10 mouse cellular contexts compared by ENCODE assay signal in the genomic region with DNA sequence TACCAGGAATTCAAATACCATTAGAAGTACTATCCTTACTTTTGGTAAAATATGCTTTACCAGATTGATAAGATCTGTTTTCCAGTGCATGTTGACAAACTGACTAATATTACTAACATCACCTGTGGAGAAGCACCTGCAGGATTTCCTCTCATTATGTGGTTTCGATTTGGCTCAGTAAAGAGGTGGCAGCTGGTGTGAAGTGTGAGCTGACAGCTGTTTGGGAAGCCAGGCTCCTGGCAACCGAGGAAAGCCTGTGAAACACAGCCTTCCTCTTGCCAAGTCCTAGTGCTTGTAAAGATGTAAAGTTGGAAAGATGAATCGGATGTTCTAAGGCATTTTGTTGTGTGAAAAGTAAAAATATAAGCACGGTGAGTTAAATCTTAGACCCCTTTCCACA. TPM values are rescaled to one million over a fixed set of nuclear protein-coding genes. Genes with fewer than 3 reads are reported as not detected.
A peak's percentile ranks its signal among the peaks of the same experiment; 100 is the strongest.
DNase-seq lines count a peak whose midpoint lies in the region; ATAC-seq lines count a peak whose summit lies in the region.
"Had no signal": no experiment of that assay in that cellular context is flagged by ENCODE, and none has a peak within 500 bp of the region (broad histone marks: within the 10 kb centered on the region; RNA-seq: fewer than 3 reads in every experiment).

No protein-coding gene starts in this region.

- no peaks in the 10 kb centered on the region for H3K36me3 ChIP-seq in forebrain, embryonic 15.5 days
- no peaks in the 10 kb centered on the region for H3K36me3 ChIP-seq in forebrain, embryonic 11.5 days (ENCODE audit: control insufficient read depth, insufficient read depth, low read length)

- DNase-seq in forebrain, embryonic 11.5 days (ENCODE audit: low spot score), result no peak
- DNase-seq in cerebellum, adult 8-10 months, result peak; percentile 8
- DNase-seq in layer of hippocampus, adult 9-11 months, result peak; percentile 68
- peak; percentile 48 for DNase-seq in right cerebral cortex, postnatal 25 days
- no peak for DNase-seq in neural tube, embryonic 10.5 days (ENCODE audit: extremely low spot score, low spot score)
- DNase-seq in gastrocnemius, postnatal 25 days, result no peak
- DNase-seq in testis, postnatal 10 days (ENCODE audit: low spot score), result no peak
- DNase-seq: lung, adult 2 months had no signal

- 27% methylated on average over 4 of the region's 4 CpGs for WGBS in forebrain, embryonic 15.5 days
- 72% methylated on average over 4 of the region's 4 CpGs for WGBS in forebrain, embryonic 11.5 days

- no peaks in the 10 kb centered on the region for H3K27me3 ChIP-seq in forebrain, embryonic 15.5 days
- no peaks in the 10 kb centered on the region for H3K27me3 ChIP-seq in forebrain, embryonic 11.5 days (ENCODE audit: control insufficient read depth, insufficient read depth, low read length)

- no peak overlapping the region for H3K4me2 ChIP-seq in forebrain, embryonic 15.5 days (replicated peaks)
- H3K4me2 ChIP-seq in forebrain, embryonic 11.5 days (ENCODE audit: low read depth, low read length, severe bottlenecking), result no peak overlapping the region

- H3K9ac ChIP-seq in forebrain, embryonic 15.5 days (replicated peaks), result no peak overlapping the region
- H3K9ac ChIP-seq in forebrain, embryonic 11.5 days (ENCODE audit: low read length), result no peak overlapping the region

- ATAC-seq in forebrain, embryonic 15.5 days (replicated peaks), result no peak; the same call in 1 of the 2 replicates
- ATAC-seq in forebrain, embryonic 11.5 days (replicated peaks; ENCODE audit: low FRiP score), result no peak
- ATAC-seq: inflammation-experienced regulatory T-cells, adult 6 months had no signal

- peaks cover 26% of the 10 kb centered on the region for H3K4me1 ChIP-seq in forebrain, embryonic 15.5 days
- no peaks in the 10 kb centered on the region for H3K4me1 ChIP-seq in forebrain, embryonic 11.5 days (replicated peaks; ENCODE audit: control insufficient read depth, insufficient read depth, low read length)

- H3K9me3 ChIP-seq in forebrain, embryonic 15.5 days, result no peaks in the 10 kb centered on the region
- H3K9me3 ChIP-seq in forebrain, embryonic 11.5 days (ENCODE audit: control insufficient read depth, low read length), result no peaks in the 10 kb centered on the region

- 0 out of 2 replicates have a peak overlapping the region, but pooled peaks have one; percentile 2 for H3K27ac ChIP-seq in forebrain, embryonic 15.5 days (replicated peaks)
- no peak overlapping the region for H3K27ac ChIP-seq in forebrain, embryonic 11.5 days (ENCODE audit: low read depth, low read length)

- H3K4me3 ChIP-seq in forebrain, embryonic 15.5 days, result no peak overlapping the region
- no peak overlapping the region for H3K4me3 ChIP-seq in forebrain, embryonic 11.5 days (ENCODE audit: low read depth, low read length)

RNA-seq across cellular contexts. Expression of a gene that starts 7.9 kb away (rescaled TPM):
- 0.59 and 0.77 TPM in 2 replicates for polyA plus RNA-seq in forebrain, embryonic 15.5 days (2015; fragmentation: Nextera tagmentation; extraction: Ambion mirVana)
- polyA plus RNA-seq in forebrain, embryonic 11.5 days (2014; fragmentation: Nextera tagmentation; extraction: Ambion mirVana), result 0.13 and 1.0 TPM in 2 replicates
- total RNA-seq in gastrocnemius, postnatal 25 days (2021), result under 1 TPM; 0.10 to 0.13 TPM

RNA-seq across cellular contexts. Expression of a gene that starts 35.2 kb away (rescaled TPM):
- 18.0 and 20.1 TPM in 2 replicates for polyA plus RNA-seq in forebrain, embryonic 15.5 days (2015; fragmentation: Nextera tagmentation; extraction: Ambion mirVana)
- 16.0 and 17.6 TPM in 2 replicates for polyA plus RNA-seq in forebrain, embryonic 11.5 days (2014; fragmentation: Nextera tagmentation; extraction: Ambion mirVana)
- 10 to 100 TPM; 35.3 to 44.3 TPM for total RNA-seq in gastrocnemius, postnatal 25 days (2021)

Comparison
In these comparisons a context has a peak if more than half of its experiments do, and no peak if none do; other contexts are left out.
1. DNase-seq: peak in cerebellum, adult 8-10 months (single experiment), layer of hippocampus, adult 9-11 months (single experiment) and right cerebral cortex, postnatal 25 days (single experiment); none in forebrain, embryonic 11.5 days (single experiment), neural tube, embryonic 10.5 days (single experiment), gastrocnemius, postnatal 25 days (single experiment) and testis, postnatal 10 days (single experiment).